Comparison of ENCODE assay signal across 9 mouse cellular contexts in genomic region chr13:96855191-96855590, GRCm38 (mm10).
DNase-seq lines count a peak whose midpoint lies in the region; ATAC-seq lines count a peak whose summit lies in the region.
"Had no signal": no experiment of that assay in that cellular context is flagged by ENCODE, and none has a peak within 500 bp of the region (broad histone marks: within the 10 kb centered on the region; RNA-seq: fewer than 3 reads in every experiment).

No protein-coding gene starts in this region.

- H3K9ac ChIP-seq in hindbrain, embryonic 11.5 days (ENCODE audit: low read depth, low read length) = no peak overlapping the region
- no peak overlapping the region for H3K9ac ChIP-seq in hindbrain, embryonic 13.5 days

- DNase-seq in hindbrain, embryonic 11.5 days (ENCODE audit: low spot score) = peak; percentile 82
- peak; percentile 53 for DNase-seq in T-cell, adult 2 months (ENCODE audit: low spot score)
- peak; percentile 57 to 78 for DNase-seq in cerebellum, postnatal 36 days
- peak; percentile 31 for DNase-seq in gastrocnemius, postnatal 14 days
- peak; percentile 71 for DNase-seq in left cerebral cortex, adult 11 months (ENCODE audit: low spot score)
- DNase-seq in mesoderm, embryonic 11.5 days (ENCODE audit: low read depth, low spot score) = peak; percentile 67
- DNase-seq in thymus, postnatal 0 days (ENCODE audit: low spot score) = peak; percentile 68

- no peak overlapping the region for H3K27ac ChIP-seq in hindbrain, embryonic 11.5 days (ENCODE audit: low read depth, low read length)
- no peak overlapping the region for H3K27ac ChIP-seq in hindbrain, embryonic 13.5 days

- ATAC-seq in hindbrain, embryonic 11.5 days (ENCODE audit: low FRiP score) = no peak
- ATAC-seq in hindbrain, embryonic 13.5 days (ENCODE audit: low FRiP score) = no peak

- no peak overlapping the region for H3K4me2 ChIP-seq in hindbrain, embryonic 11.5 days (replicated peaks; ENCODE audit: low read depth, low read length)
- H3K4me2 ChIP-seq in hindbrain, embryonic 13.5 days = no peak overlapping the region

- intact Hi-C loops in gastrocnemius, postnatal 14 days (cut with DNase I; ENCODE audit: low total_unique reads) = loop anchor here (10.0 kb wide), 1 partner anchor 200 kb away; no protein-coding TSS in a partner anchor

- 20% methylated on average over 3 of the region's 3 CpGs for WGBS in hindbrain, embryonic 11.5 days
- WGBS in hindbrain, embryonic 13.5 days = 26% methylated on average over 3 of the region's 3 CpGs

- H3K36me3 ChIP-seq in hindbrain, embryonic 11.5 days (ENCODE audit: control insufficient read depth, insufficient read depth, low read length) = no peaks in the 10 kb centered on the region
- H3K36me3 ChIP-seq in hindbrain, embryonic 13.5 days = no peaks in the 10 kb centered on the region

- no peaks in the 10 kb centered on the region for H3K9me3 ChIP-seq in hindbrain, embryonic 11.5 days (ENCODE audit: control insufficient read depth, low read length)
- no peaks in the 10 kb centered on the region for H3K9me3 ChIP-seq in hindbrain, embryonic 13.5 days
- H3K9me3 ChIP-seq: megakaryocyte, embryonic 14.5 days had no signal

- no peaks in the 10 kb centered on the region for H3K27me3 ChIP-seq in hindbrain, embryonic 11.5 days (ENCODE audit: control insufficient read depth, insufficient read depth, low read length)
- no peaks in the 10 kb centered on the region for H3K27me3 ChIP-seq in hindbrain, embryonic 13.5 days

- H3K4me1 ChIP-seq in hindbrain, embryonic 11.5 days (replicated peaks; ENCODE audit: control insufficient read depth, insufficient read depth, low read length) = no peaks in the 10 kb centered on the region
- no peaks in the 10 kb centered on the region for H3K4me1 ChIP-seq in hindbrain, embryonic 13.5 days (replicated peaks)
- H3K4me1 ChIP-seq: megakaryocyte, embryonic 14.5 days had no signal

- H3K4me3 ChIP-seq in hindbrain, embryonic 11.5 days (ENCODE audit: low read depth, low read length) = no peak overlapping the region
- H3K4me3 ChIP-seq in hindbrain, embryonic 13.5 days = no peak overlapping the region
- H3K4me3 ChIP-seq: megakaryocyte, embryonic 14.5 days had no signal

Comparison
In these comparisons a context has a peak if more than half of its experiments do, and no peak if none do; other contexts are left out.
1. DNase-seq: peak in every context shown above with its lines; median percentile 82 in hindbrain, embryonic 11.5 days; 71 in left cerebral cortex, adult 11 months; 68 in thymus, postnatal 0 days; 68 in cerebellum, postnatal 36 days; 67 in mesoderm, embryonic 11.5 days; 53 in T-cell, adult 2 months; 31 in gastrocnemius, postnatal 14 days.